Mouse (Mus musculus) CD4-positive, CD25-positive, alpha-beta regulatory T cell, adult 4 months (primary cell): Measurements from ENCODE around the gene Spp2. TPM values are rescaled to one million over a fixed set of nuclear protein-coding genes. Genes with fewer than 3 reads are reported as not detected.
A peak's percentile ranks its signal among the peaks of the same experiment; 100 is the strongest.
"Not testable (repeated sequence)": the region's sequence is repeated elsewhere in the genome, so short reads cannot be mapped to it uniquely, and the experiment has no call there.

Experiments used
- ATAC-seq: one replicate; pipeline ENCODE4 v1.8.0; 2017
- polyA plus RNA-seq, 2 experiments: library from polyadenylated mRNA; unstranded; fragments of 100-300 nt; shearing (Covaris generic); gene quantifications; one replicate each; pipeline ENCODE4 v1.2.1; 2017

Gene Spp2
- polyA plus RNA-seq, 2 experiments from 2014 or later: not detected

GRCm38 (mm10) chr1:88434057-88434456 is 27.3 kb downstream of the Spp2 start:
- ATAC-seq: no peak

GRCm38 (mm10) chr1:88437206-88438126 is 30.7 kb downstream of the Spp2 start:
- no peak for ATAC-seq

GRCm38 (mm10) chr1:88443383-88443782 is 36.6 kb downstream of the Spp2 start:
- ATAC-seq: no peak

DNA sequence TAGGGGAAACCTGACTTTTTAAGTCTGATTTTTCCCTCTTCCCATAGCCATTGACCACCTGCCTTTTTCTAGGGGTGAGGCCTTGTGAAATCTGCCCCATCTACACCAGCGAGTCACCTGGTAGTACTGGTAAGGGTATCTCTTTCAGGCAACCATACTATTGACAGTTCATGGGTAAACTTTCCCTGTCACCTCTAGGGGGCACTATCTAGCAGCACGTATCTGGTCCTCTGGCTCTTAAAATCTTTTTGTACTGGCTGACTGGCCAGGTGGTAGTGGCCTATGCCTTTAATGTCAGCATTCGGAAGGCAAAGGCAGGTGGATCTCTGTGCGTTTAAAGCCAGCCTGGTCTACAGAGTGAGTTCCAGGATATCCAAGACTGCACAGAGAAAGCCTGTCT is 38.6 kb downstream of the Spp2 start:
- no peak for ATAC-seq

DNA sequence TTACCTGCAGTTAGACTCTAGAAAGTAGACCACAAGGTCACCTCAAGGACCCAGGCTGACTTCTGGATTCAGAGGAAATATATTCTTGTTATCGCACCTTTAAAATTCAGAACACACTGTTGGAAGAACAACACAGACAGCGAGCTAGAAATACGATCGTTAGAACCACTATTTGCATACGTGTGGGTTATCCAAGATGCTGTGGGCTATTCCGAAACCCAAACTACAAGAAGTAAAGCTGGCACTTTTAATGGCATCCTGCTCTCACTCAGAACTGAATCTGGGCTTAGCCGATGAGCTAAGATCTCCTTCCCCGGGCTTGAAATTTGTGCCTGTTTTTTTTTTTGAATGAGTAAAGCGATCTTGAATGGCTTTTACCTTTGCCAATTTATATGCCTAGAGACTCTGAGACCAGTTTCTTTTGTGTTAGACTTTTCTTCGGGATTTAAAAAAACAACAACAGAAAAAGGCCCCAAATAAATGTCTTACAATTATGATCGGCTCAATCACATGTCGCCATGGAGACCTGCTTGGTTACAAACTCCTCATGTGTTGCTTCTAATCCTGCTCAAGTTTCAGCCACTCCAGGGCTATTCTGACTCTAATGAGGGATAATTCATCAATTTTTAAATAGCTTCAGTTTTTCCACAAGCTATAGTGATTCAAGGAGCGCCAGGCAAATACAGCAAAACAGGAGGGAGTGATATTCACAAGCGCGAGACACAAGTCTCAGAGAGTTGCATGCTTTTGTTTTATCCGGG is 39.7 kb downstream of the Spp2 start:
- no peak for ATAC-seq

DNA sequence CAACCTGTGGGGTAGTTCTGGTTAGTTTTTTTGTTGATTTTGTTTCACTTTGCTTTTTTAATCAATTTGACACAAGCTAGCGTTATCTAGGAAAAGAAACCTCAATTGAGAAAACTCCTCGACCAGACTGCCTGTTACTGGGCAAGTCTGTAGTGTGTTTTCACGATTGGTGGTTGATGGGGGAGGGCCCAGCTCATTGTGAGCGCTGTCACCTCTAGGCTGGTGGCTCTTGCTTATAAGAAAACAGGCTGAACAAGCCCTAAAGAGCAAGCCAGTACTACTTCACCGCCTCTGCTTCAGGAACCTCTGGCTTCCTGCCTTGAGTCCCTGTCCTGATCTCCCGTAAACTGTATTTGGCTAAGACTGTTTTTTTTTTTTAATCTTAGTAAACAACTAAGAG is 40.7 kb downstream of the Spp2 start:
- peak; percentile 58 for ATAC-seq

DNA sequence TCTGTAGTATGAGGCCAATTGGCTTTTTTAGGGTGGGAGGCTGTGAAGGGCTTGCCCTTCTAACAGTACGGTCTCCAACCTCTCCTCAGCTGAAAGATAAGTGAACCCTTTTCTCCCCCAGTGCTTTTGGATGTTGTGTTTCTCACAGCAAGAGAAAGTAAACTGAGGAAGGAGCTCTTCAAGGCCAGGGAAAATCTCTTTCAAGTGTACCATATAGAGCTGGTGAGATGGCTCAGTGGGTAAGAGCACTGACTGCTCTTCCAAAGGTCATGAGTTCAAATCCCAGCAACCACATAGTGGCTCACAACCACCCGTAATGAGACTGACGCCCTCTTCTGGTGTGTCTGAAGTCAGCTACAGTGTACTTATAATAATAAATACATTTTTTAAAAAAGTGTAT is 41.3 kb downstream of the Spp2 start:
- not testable (repeated sequence) for ATAC-seq

DNA sequence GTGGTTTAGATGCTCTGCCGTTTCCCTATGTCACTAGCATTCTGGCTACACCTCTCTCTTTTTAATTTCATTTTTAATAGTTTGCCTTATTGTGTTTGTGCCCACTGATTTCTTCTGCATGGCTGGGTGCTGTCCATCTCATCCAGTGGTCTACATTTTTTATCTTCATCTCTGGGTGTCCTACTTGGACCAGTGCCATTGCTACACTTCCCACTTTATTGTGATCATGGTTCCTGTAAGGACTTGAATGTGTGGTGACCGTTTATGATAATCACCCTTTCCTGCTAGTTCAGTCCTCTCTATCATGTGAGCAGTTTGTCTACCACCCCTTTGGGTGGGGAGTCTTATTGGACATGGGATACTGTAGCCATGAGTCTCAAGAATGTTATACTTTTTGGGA is 43.0 kb downstream of the Spp2 start:
- no peak for ATAC-seq

GRCm38 (mm10) chr1:88450668-88451067 is 43.9 kb downstream of the Spp2 start:
- ATAC-seq: peak; percentile 90

GRCm38 (mm10) chr1:88452198-88452597 is 45.4 kb downstream of the Spp2 start:
- ATAC-seq: no peak

DNA sequence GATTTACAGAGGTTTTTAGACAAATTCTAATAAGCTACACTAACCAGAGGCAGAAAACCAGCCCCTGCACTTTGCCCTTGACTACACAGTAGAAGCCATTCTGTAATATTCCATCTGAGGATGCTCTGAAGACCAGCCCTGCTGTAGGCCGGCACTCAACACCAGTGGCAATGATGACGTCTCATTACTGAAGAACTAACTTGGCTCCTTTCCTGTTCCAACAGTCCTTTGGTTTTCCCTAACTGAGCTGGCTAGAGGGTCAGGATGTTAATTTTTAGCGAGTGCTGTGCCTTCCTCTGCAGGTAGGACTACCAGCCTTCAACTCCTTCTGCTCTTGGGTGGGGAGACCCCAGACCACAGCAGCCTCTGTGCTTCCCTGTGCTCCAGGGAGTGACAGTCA is 47.9 kb downstream of the Spp2 start:
- ATAC-seq: no peak

- ATAC-seq: no peak
Measured at GRCm38 (mm10) chr1:88455761-88456160, 49.0 kb downstream of the Spp2 start.

GRCm38 (mm10) chr1:88456451-88457072 is 49.8 kb downstream of the Spp2 start:
- peak; percentile 74 for ATAC-seq

DNA sequence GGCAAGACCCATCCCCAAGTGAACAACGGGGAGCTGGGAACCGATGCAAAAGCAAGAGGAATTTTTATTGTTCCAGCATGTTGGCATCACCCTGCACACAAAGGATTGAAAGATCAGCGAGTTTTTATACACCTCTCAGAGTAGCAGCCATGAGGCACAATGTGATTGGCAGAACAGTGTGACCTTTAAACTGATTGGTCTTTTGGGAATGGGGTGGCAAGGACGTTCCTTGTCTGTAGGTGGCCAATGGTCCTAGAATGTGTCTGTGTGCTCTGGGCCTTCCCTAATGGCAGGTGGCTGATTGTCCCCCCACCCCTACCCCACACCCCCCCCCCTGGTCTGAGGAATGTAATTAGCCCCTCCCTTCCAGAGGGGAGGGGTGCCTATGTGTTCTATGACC is 52.4 kb downstream of the Spp2 start:
- ATAC-seq: no peak

DNA sequence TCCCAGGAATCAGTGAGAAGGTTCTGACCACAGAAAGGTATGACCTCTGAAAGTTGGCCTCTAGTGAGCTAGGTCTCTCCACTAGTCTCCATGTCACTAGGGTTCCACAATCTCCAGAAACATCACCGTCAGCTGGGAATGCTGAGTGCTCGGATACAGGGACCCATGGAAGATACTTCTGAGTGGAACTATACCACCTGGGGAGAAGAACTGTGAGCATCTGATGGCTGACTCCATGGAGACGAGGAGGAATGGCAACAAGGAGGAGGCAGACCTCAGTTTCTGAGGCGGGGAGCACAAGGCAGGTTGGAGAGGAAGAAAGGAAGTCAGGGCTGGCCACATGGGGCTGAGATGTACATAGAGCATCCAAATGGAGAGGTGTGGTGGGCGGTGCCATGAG is 52.9 kb downstream of the Spp2 start:
- no peak for ATAC-seq

- ATAC-seq: no peak
Measured at GRCm38 (mm10) chr1:88461096-88461495, 54.3 kb downstream of the Spp2 start.

GRCm38 (mm10) chr1:88462484-88462883 is 55.7 kb downstream of the Spp2 start:
- ATAC-seq: no peak

GRCm38 (mm10) chr1:88463241-88463640 is 56.5 kb downstream of the Spp2 start:
- no peak for ATAC-seq

- ATAC-seq: no peak
Measured at GRCm38 (mm10) chr1:88464109-88464905, 57.5 kb downstream of the Spp2 start.

- ATAC-seq: peak; percentile 61
Measured at GRCm38 (mm10) chr1:88465722-88466121, 59.0 kb downstream of the Spp2 start.

DNA sequence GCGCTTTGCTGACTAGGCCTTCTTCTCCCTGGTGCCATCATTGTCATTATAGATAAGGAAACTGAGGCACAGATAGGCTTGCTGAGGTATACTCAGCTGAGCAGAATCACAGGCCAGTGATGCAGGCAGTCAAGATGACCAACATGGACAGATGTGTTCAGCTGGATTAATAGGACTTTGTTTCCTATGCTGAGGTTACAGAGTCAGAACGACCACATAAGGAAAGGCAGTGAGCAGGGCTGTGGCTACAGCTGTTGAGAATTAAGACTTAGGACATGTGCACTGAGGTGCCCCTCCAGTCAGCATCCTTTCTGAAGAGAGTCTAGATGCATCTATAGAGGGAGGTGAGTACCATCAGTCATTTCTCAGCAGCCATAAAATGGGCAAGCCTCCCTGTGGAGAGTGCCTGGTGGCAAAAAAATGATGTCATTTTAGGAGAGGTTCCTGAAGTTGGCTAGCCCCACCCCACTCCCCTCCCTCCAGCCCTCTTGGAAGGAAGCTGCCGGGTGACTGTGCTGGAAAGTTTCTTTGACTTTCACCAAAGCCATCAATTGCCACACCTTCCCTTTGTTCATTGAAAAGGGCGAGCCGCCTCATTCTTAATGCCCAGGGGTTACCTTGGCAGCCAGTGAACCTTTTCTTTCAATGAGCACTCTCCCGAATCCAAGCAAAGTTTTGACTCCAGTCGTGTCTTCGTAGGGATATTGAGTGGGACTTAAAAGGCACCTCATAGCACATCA is 59.7 kb downstream of the Spp2 start:
- ATAC-seq: no peak

DNA sequence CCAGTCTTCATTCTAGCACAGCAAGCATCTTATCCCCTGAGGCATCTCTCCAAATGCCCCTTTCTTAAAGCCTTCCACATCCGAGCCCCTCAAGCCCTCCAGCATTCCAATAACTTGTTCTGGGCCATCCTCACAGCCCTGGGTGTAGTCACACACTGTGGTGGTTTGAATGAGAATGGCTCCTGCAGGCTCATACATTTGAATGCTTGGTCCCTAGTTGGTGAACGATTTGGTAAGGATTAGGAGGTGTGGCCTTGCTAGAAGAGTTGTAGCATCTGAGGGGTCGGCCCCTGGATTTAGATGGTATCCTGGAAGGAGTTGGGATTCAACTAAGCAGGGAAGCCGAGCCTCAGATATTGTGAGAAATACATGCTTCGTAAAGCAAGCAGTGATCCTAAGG is 61.1 kb downstream of the Spp2 start:
- no peak for ATAC-seq
